Mouse (Mus musculus): ENCODE measurements around the gene Bbof1. TPM values are rescaled to one million over a fixed set of nuclear protein-coding genes. Genes with fewer than 3 reads are reported as not detected.

Bbof1 gene
- total RNA-seq, 2 experiments from 2014 or later = 1.9 TPM

DNA sequence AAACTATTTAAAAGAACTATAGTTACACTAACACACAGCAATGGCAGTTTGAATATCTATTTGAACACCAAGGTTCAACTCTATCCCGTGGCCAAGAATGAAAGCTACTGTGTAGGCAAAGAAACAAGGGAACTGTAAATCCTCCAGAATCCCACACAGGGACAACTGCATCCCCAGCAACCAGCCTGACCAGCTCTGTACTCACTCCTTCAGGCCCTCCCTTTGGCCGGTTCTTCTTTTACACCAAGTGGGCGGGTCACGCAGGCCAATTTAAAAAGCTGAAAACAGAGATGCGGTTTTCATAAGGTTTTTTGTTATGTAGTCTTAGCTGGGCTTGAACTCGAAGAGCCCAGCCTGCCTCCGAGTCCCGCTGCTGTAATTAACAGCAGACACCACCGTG is 9.7 kb upstream of the Bbof1 start:
- DNase-seq = no peak
- intact Hi-C loops (cut with DNase I) = no loop called here

- DNase-seq = no peak
- intact Hi-C loops (cut with DNase I) = no loop called here
These were observed 9.2 kb upstream of the Bbof1 start for GRCm38 (mm10) chr12:84399663-84400062.

- no peak for DNase-seq
- intact Hi-C loops (cut with DNase I) = no loop called here
These were observed 8.8 kb upstream of the Bbof1 start for GRCm38 (mm10) chr12:84400068-84400467.

DNA sequence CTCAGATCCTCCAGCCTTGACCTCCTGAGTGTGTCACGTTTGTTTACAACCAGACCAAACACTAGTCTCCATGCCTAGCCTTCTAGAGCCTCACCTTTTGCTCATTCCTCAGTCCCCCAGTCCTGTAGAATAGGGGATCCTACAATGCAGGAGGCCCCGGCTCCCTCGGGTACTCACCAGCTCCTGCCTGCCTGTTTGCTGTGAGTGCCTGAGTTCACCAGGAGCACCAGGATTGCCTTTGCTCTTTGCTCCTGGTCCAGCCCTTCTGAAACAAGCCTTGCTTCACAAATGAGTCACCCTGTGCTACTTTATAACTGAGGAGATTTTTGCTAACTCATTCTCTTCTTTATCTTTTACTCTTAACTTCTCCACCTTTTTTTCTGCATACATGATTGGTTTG is 8.2 kb upstream of the Bbof1 start:
- intact Hi-C loops (cut with DNase I) = no loop called here

DNA sequence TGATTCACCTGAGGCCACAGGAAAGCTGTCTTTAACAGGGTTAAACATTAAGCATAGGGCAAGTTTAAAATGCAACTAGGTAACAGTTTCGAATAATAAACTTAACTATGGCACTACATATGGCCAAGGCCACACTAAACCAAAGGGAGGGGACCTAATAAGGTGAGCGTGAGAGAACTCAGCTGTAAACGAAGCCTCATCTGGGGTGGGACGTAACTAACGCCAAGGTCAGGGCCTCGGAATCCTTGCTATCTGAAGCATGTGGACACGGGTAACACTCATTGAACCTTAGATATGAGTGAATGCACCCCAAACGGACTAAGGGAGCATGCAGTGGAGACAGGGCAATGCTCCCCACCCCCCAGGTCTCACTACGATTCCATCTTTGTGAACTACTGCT is 5.9 kb upstream of the Bbof1 start:
- intact Hi-C loops (cut with DNase I) = no loop called here
- no peak for DNase-seq

More for the DNA sequence above, 8.2 kb upstream of the Bbof1 start:
- DNase-seq = no peak

DNA sequence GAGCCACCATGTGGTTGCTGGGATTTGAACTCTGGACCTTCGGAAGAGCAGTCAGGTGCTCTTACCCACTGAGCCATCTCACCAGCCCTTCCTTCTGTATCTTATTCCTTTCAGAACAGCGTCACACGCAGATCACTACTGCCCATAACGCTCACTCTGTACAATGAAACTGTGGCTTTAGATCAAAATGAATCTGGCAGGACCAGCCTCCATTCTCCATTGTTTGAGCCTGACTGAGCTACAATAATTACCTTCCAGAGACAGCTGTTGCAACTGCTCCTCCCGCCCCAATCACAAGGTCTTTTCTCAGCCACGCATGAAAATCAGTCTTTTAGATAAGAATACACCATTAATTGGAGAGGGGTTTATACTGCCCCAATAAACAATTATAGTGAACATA is 4.3 kb upstream of the Bbof1 start:
- DNase-seq = no peak
- intact Hi-C loops (cut with DNase I) = no loop called here

GRCm38 (mm10) chr12:84407259-84407658 is 1.6 kb upstream of the Bbof1 start:
- no peak for DNase-seq
- intact Hi-C loops (cut with DNase I) = no loop called here

DNA sequence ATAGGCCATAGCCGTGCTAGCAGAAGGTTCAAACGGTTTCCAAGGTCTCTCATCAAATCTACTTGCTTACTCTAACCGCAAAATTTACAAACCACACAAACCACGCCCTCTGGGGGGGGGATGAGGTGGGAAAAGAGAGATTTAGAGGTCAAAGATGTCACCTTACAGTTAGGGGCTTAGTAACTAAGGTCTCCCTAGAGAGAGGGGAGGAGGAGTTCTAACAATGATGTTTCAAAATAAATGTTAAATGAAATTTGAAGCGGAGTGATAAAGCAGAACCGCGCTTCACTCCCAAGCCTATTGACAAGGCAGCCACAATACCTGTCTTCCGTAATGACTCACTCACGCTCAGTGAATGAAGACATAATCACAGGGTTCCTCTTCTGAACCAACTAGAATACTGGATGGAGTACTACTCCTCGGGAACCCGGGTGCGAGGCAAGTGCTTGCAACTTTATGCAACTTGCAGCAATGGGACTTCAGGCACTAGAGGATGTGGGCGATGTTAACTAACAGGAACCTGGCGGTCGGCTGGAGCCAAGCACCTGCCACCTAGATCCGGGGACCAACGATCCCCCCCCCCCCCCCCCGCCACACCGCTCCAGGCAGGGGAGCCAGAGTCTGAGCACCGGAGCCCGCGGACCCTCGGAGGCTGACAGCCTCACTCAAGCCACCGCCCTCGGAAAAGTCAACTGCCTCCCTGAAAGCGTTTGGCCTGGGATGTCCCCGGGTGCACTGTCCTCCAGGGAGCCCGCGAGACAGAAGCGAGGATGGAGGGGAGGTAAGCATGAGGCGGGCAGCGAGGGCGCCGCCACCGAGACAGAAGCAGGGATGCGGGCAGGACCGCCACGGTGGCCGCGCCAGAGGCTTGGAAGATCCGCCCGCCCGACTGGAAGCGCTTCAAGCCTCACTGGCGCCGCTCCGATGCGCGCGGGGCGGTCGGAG is 725 bp upstream of the Bbof1 start:
- intact Hi-C loops (cut with DNase I) = loop anchor here (2.0 kb wide), 1 partner anchor 47 kb away; the partner anchor contains the start of genes Coq6 and Fam161b
- peak; percentile 26 to 43 for DNase-seq

DNA sequence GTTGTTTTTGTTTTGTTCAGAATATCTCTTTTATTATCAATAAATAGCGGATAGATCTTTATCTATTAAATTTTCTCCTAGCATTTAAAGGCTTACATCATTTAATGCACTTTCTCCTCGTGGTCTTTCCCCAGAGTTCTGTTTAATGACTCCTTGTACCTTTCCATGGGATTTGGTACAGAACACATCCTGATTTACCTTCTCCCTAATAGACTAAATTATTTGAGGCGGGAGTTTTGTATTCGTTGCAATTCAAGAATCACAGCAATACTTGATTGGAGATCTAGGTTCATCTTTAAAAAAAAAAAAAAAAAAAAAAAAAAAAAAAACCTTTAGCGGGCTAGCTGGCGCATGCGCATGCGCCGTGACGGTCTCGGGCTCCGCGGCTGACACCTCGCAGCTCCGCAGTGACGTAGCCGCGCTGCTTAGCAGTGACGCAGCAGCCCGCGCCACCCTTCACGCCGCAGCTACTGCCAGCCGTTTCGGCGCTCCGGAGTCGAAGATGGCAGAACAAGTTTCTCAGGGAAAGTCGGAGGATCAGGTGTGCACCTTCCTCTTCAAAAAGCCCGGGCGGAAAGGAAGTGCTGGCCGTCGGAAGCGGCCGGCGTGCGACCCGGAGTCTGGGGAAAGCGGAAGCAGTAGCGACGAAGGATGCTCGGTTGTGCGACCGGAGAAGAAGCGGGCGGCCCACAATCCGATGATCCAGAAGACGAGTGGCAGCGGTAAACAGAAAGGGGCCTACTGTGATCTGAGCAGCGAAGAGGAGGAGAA is 8.1 kb downstream of the Bbof1 start, which contains the start of gene Rnf113a2:
TSS of gene Rnf113a2 (plus strand) at position 363 of the 771 bp plus-strand sequence.
- intact Hi-C loops (cut with DNase I) = no loop called here
- DNase-seq = peak; percentile 88 to 89

GRCm38 (mm10) chr12:84417605-84417922 is 8.7 kb downstream of the Bbof1 start:
- no peak for DNase-seq
- intact Hi-C loops (cut with DNase I) = no loop called here

- DNase-seq = no peak
- intact Hi-C loops (cut with DNase I) = no loop called here
These were observed 15.1 kb downstream of the Bbof1 start for GRCm38 (mm10) chr12:84423990-84424389.

DNA sequence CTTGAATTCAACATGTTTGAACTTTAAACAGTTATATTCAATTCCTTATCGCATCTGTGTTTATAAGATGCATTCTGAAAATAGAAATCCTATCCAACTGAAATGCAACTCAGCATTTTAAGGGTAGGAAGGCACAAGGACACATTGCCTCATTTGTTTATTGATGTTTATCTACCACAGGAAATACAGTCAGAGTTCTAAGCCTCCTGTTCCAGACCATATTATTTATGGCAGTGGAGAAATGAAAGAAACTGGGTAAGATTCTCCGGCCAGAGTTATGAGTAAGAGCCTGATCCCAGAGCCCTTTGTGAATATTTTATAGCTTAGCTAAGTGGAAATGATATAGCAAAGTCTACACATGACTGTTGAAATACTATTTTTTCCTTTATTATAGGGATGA is 21.0 kb downstream of the Bbof1 start:
- intact Hi-C loops (cut with DNase I) = no loop called here
- no peak for DNase-seq

- intact Hi-C loops (cut with DNase I) = no loop called here
These were observed 29.8 kb downstream of the Bbof1 start for GRCm38 (mm10) chr12:84438697-84439096.

GRCm38 (mm10) chr12:84442526-84442925 is 33.7 kb downstream of the Bbof1 start:
- DNase-seq = no peak
- intact Hi-C loops (cut with DNase I) = no loop called here

More at GRCm38 (mm10) chr12:84438697-84439096, 29.8 kb downstream of the Bbof1 start:
- DNase-seq = no peak

DNA sequence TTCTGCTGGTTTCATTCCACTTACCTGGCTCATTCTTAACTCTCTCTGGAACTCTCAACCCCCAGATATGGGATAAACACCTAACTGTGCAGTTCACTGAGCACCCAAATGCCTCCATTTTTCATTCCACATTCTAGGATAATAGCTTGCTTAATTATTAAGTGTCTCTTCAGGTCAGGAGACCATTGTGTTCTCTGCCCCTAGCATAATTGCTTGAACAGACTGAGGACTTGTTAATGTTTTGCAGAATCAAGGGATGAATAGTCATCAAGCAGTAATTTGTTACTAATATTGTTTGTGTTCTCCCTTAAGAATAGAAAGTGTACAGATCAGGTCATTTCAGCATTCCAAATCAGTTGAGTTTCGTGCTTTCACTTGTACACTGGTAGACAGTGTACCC is 38.5 kb downstream of the Bbof1 start:
- DNase-seq = no peak
- intact Hi-C loops (cut with DNase I) = no loop called here

GRCm38 (mm10) chr12:84448181-84448580 is 39.3 kb downstream of the Bbof1 start:
- no peak for DNase-seq
- intact Hi-C loops (cut with DNase I) = no loop called here

- peak in 1 of 2 experiments; percentile 10 for DNase-seq
- intact Hi-C loops (cut with DNase I) = loop anchor here (5.0 kb wide), 1 partner anchor 88 kb away; the partner anchor contains the start of genes Coq6 and Fam161b
These were observed 41.0 kb downstream of the Bbof1 start for GRCm38 (mm10) chr12:84449887-84450286.

GRCm38 (mm10) chr12:84450351-84450717 is 41.5 kb downstream of the Bbof1 start:
- intact Hi-C loops (cut with DNase I) = loop anchor here (5.0 kb wide), 1 partner anchor 88 kb away; the partner anchor contains the start of genes Coq6 and Fam161b
- peak in 1 of 2 experiments; percentile 51 for DNase-seq

DNA sequence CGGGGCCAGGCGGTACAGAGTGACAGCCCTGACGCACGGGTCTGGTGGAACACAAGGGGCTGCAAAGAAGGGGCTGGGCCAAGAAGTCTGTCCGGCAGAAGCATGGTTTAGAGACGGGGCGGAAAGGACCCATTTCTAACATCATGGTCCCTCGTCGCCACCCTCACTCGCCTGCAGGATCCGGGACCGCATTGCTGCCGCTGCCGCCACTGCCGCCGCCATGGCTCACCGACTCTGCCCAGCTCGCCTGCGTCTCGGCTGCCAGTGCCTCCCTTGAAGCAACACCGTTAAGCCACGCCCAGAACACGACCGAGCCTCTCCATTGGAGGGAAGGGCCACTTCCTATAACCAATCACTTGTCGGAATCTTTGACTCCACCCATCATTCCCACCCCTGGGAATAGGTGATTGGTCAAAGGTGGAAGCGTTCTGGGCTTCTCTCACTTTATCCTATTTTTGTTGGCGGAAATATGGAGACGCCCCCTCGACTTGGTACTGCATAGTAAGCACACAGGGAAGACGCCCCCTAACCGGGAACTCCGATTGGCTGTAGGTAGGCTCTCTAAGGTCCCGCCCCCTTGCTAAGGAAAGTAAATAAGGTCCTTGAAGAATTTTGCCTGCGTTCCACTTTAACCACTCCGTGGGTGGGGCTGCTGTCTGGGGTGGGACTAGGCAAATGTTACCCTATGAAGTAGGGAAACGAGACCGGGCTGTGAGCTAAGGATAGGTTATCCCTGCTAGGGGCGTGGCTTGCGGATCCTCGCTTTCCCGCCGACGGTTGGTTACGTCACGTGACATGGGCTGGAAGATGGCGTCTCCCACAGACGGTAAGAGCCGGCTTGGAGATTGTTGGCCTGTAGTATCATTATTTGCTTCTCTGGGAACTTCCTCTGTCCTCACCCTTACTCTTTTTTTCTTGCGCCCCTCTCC is 42.1 kb downstream of the Bbof1 start, which contains the start of the genes Aldh6a1 and Lin52:
TSS of gene Aldh6a1 (minus strand) at position 287 of the 929 bp plus-strand sequence.
TSS of gene Lin52 (plus strand) at position 705 of the 929 bp plus-strand sequence.
- peak; percentile 98 for DNase-seq
- intact Hi-C loops (cut with DNase I) = loop anchor here (5.0 kb wide), 1 partner anchor 89 kb away; the partner anchor contains the start of genes Coq6 and Fam161b

DNA sequence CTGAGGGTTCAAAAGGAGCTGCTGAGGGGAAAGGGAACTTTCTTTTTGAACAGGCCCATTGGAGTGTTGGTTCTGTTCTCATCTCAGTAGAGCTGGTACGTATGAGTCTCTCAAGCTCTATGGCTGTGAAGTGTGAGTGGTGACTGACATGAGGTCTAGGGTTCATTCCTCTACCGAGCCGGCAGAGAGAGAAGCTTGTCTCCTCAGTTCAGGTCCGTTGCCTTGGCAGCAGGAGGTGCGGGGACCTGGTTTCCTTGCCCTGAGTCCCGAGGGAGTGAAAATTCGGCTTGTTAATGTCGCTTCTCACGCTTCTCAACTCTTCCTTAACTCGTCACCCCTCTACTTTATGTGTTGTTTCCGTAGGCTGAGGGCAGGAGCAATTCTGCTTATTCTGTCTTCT is 42.9 kb downstream of the Bbof1 start:
- no peak for DNase-seq
- intact Hi-C loops (cut with DNase I) = loop anchor here (5.0 kb wide), 1 partner anchor 90 kb away; the partner anchor contains the start of genes Coq6 and Fam161b
